Mouse (Mus musculus): ENCODE results near the gene St13. TPM values are rescaled to one million over a fixed set of nuclear protein-coding genes. Genes with fewer than 3 reads are reported as not detected.

St13 gene
- polyA plus RNA-seq, 1 experiment from 2014 or later = 203 TPM

Other genes starting within 250 kb of the St13 start
- gene Mrtfa, start 209.3 kb downstream of the St13 start, polyA plus RNA-seq (2016; fragmentation: Nextera tagmentation; extraction: Ambion mirVana) = 29.2 and 29.4 TPM in 2 replicates
- gene Mchr1, start 164.6 kb downstream of the St13 start, polyA plus RNA-seq (2016; fragmentation: Nextera tagmentation; extraction: Ambion mirVana) = 0.81 and 0.98 TPM in 2 replicates
- 108 and 114 TPM in 2 replicates for gene Slc25a17, start 39.3 kb downstream of the St13 start, polyA plus RNA-seq (2016; fragmentation: Nextera tagmentation; extraction: Ambion mirVana)
- gene Xpnpep3, start 61 bp upstream of the St13 start, polyA plus RNA-seq (2016; fragmentation: Nextera tagmentation; extraction: Ambion mirVana) = 11.3 and 12.6 TPM in 2 replicates
- gene Dnajb7, start 8.2 kb upstream of the St13 start, polyA plus RNA-seq (2016; fragmentation: Nextera tagmentation; extraction: Ambion mirVana) = 2.4 and 3.3 TPM in 2 replicates
- gene Rbx1, start 66.2 kb upstream of the St13 start, polyA plus RNA-seq (2016; fragmentation: Nextera tagmentation; extraction: Ambion mirVana) = 493 and 541 TPM in 2 replicates
- 27.2 and 30.9 TPM in 2 replicates for gene Ep300, start 185.3 kb upstream of the St13 start, polyA plus RNA-seq (2016; fragmentation: Nextera tagmentation; extraction: Ambion mirVana)